In genomic region chr1:191641438-191641837, GRCm38 (mm10) we compare ENCODE assay signal across 12 mouse cellular contexts.
DNase-seq lines count a peak whose midpoint lies in the region; ATAC-seq and TF ChIP-seq lines count a peak whose summit lies in the region.
"Had no signal": no experiment of that assay in that cellular context is flagged by ENCODE, and none has a peak within 500 bp of the region (broad histone marks: within the 10 kb centered on the region; RNA-seq: fewer than 3 reads in every experiment).

No protein-coding gene starts in this region.

- intact Hi-C loops in gastrocnemius, postnatal 14 days (cut with DNase I; ENCODE audit: low total_unique reads): no loop called here

- DNase-seq in liver, adult 2 months (ENCODE audit: extremely low read depth, low read depth, low spot score): peak; percentile 99
- peak; percentile 25 to 78 for DNase-seq in lung, postnatal 4 days
- no peak for DNase-seq in cerebellum, adult 8-10 months
- DNase-seq in gastrocnemius, postnatal 14 days: no peak
- no peak for DNase-seq in urinary bladder, adult 2 months (ENCODE audit: low spot score)
- DNase-seq: cerebellum, adult 18-20 months had no signal

- 34% methylated on average over 2 of the region's 2 CpGs for WGBS in intestine, postnatal 0 days
- 29% methylated on average over 2 of the region's 2 CpGs for WGBS in intestine, embryonic 16.5 days
- WGBS in heart, embryonic 16.5 days: 42% methylated on average over 2 of the region's 2 CpGs
- 10% methylated on average over 2 of the region's 2 CpGs for WGBS in liver, adult 2 months

- no peak overlapping the region for H3K9ac ChIP-seq in intestine, postnatal 0 days (ENCODE audit: low read depth, low read length)
- H3K9ac ChIP-seq in intestine, embryonic 16.5 days (ENCODE audit: low read depth, low read length): no peak overlapping the region
- no peak overlapping the region for H3K9ac ChIP-seq in heart, embryonic 16.5 days (ENCODE audit: low read length)
- H3K9ac ChIP-seq in liver, adult 2 months (ENCODE audit: low read depth, low read length): peak overlapping the region; percentile 67
- H3K9ac ChIP-seq: forebrain, embryonic 15.5 days had no signal

- peak overlapping the region; percentile 57 for H3K27ac ChIP-seq in intestine, postnatal 0 days (ENCODE audit: low read depth, low read length)
- H3K27ac ChIP-seq in intestine, embryonic 16.5 days (ENCODE audit: low read length): no peak overlapping the region
- H3K27ac ChIP-seq in heart, embryonic 16.5 days (ENCODE audit: low read length): 0 out of 2 replicates have a peak overlapping the region, but pooled peaks have one; percentile 9
- H3K27ac ChIP-seq in liver, adult 2 months (replicated peaks; ENCODE audit: insufficient read depth, low read depth, low read length): peak overlapping the region; percentile 84
- H3K27ac ChIP-seq: forebrain, embryonic 15.5 days; hindbrain, postnatal 0 days; macrophage had no signal

- no peaks in the 10 kb centered on the region for H3K9me3 ChIP-seq in intestine, postnatal 0 days (ENCODE audit: control insufficient read depth)
- no peaks in the 10 kb centered on the region for H3K9me3 ChIP-seq in intestine, embryonic 16.5 days (ENCODE audit: control insufficient read depth, low read length)
- H3K9me3 ChIP-seq in heart, embryonic 16.5 days (replicated peaks; ENCODE audit: control insufficient read depth, low read length): no peaks in the 10 kb centered on the region
- H3K9me3 ChIP-seq: forebrain, embryonic 15.5 days had no signal

- H3K79me2 ChIP-seq in liver, adult 2 months (ENCODE audit: control insufficient read depth, insufficient read depth, low read length): no peaks in the 10 kb centered on the region

- H3K4me3 ChIP-seq in intestine, postnatal 0 days (ENCODE audit: low read depth, low read length): no peak overlapping the region
- no peak overlapping the region for H3K4me3 ChIP-seq in intestine, embryonic 16.5 days (ENCODE audit: low read length)
- no peak overlapping the region for H3K4me3 ChIP-seq in heart, embryonic 16.5 days (ENCODE audit: low read length)
- H3K4me3 ChIP-seq in liver, adult 2 months (ENCODE audit: insufficient read depth, low read depth, low read length): no peak overlapping the region
- H3K4me3 ChIP-seq: forebrain, embryonic 15.5 days had no signal

- no peak overlapping the region for H3K4me2 ChIP-seq in intestine, postnatal 0 days (replicated peaks; ENCODE audit: low read depth)
- H3K4me2 ChIP-seq in intestine, embryonic 16.5 days (ENCODE audit: low read depth, low read length): no peak overlapping the region
- no peak overlapping the region for H3K4me2 ChIP-seq in heart, embryonic 16.5 days (ENCODE audit: low read depth, low read length)
- H3K4me2 ChIP-seq: forebrain, embryonic 15.5 days had no signal

- no peaks in the 10 kb centered on the region for H3K27me3 ChIP-seq in intestine, postnatal 0 days (replicated peaks; ENCODE audit: control insufficient read depth, insufficient read depth, low read length)
- no peaks in the 10 kb centered on the region for H3K27me3 ChIP-seq in intestine, embryonic 16.5 days (replicated peaks; ENCODE audit: control insufficient read depth, insufficient read depth, low read length)
- no peaks in the 10 kb centered on the region for H3K27me3 ChIP-seq in heart, embryonic 16.5 days (ENCODE audit: control insufficient read depth, insufficient read depth, low read length)
- no peaks in the 10 kb centered on the region for H3K27me3 ChIP-seq in liver, adult 2 months (ENCODE audit: control insufficient read depth, insufficient read depth, low read length)
- H3K27me3 ChIP-seq: forebrain, embryonic 15.5 days had no signal

- no peak for ATAC-seq in intestine, postnatal 0 days
- no peak for ATAC-seq in intestine, embryonic 16.5 days
- ATAC-seq in heart, embryonic 16.5 days (replicated peaks; ENCODE audit: extremely low read depth, insufficient read depth, low FRiP score): no peak; the same call in 1 of the 2 replicates
- ATAC-seq: forebrain, embryonic 15.5 days; hindbrain, postnatal 0 days had no signal

- H3K36me3 ChIP-seq in intestine, postnatal 0 days (ENCODE audit: control insufficient read depth, insufficient read depth): no peaks in the 10 kb centered on the region
- H3K36me3 ChIP-seq in intestine, embryonic 16.5 days (ENCODE audit: control insufficient read depth, insufficient read depth, low read length): no peaks in the 10 kb centered on the region
- H3K36me3 ChIP-seq in heart, embryonic 16.5 days (ENCODE audit: control insufficient read depth, insufficient read depth): no peaks in the 10 kb centered on the region
- H3K36me3 ChIP-seq in liver, adult 2 months (ENCODE audit: control insufficient read depth, insufficient read depth, low read length): no peaks in the 10 kb centered on the region
- H3K36me3 ChIP-seq: forebrain, embryonic 15.5 days had no signal

- H3K4me1 ChIP-seq in intestine, postnatal 0 days (replicated peaks; ENCODE audit: control insufficient read depth, insufficient read depth, low read length): 0 out of 2 replicates have a peak, but pooled peaks cover 2% of the 10 kb centered on the region
- H3K4me1 ChIP-seq in intestine, embryonic 16.5 days (ENCODE audit: control insufficient read depth, insufficient read depth, low read length): peaks cover 9% of the 10 kb centered on the region; the same call in 1 of the 2 replicates
- H3K4me1 ChIP-seq in heart, embryonic 16.5 days (ENCODE audit: control insufficient read depth, insufficient read depth, low read length): peaks cover 15% of the 10 kb centered on the region; the same call in 1 of the 2 replicates
- H3K4me1 ChIP-seq in liver, adult 2 months (ENCODE audit: control insufficient read depth, insufficient read depth, low read length): peaks cover 17% of the 10 kb centered on the region
- H3K4me1 ChIP-seq: forebrain, embryonic 15.5 days had no signal

- no peak for TF ChIP-seq POLR2A in liver, adult 2 months (IDR thresholded peaks at IDR 0.05; ENCODE audit: extremely low read depth, insufficient read depth, low read length)

- no peak for TF ChIP-seq CTCF in intestine, postnatal 0 days (IDR thresholded peaks at IDR 0.05; ENCODE audit: low read depth)
- 0 out of 2 replicates have a peak, but pooled peaks have one; percentile 18 for TF ChIP-seq CTCF in liver, adult 2 months (IDR thresholded peaks at IDR 0.05; ENCODE audit: low read depth, low read length)

Comparison
In these comparisons a context has a peak if more than half of its experiments do, and no peak if none do; other contexts are left out.
1. DNase-seq: peak in liver, adult 2 months (single experiment) and lung, postnatal 4 days (2 of 2); none in cerebellum, adult 8-10 months (single experiment), gastrocnemius, postnatal 14 days (single experiment) and urinary bladder, adult 2 months (single experiment).